ENCODE assay signal across 8 mouse cellular contexts in genomic region chr2:23155777-23156607, GRCm38 (mm10). TPM values are rescaled to one million over a fixed set of nuclear protein-coding genes. Genes with fewer than 3 reads are reported as not detected.
DNase-seq lines count a peak whose midpoint lies in the region; ATAC-seq lines count a peak whose summit lies in the region.

Gene Mastl (minus strand): TSS chr2:23156024.
Gene Yme1l1 (plus strand): TSS chr2:23156369.

- H3K27me3 ChIP-seq in hindbrain, embryonic 15.5 days: no peaks in the 10 kb centered on the region

- peak within 1 kb of the TSS; percentile 75 for H3K9ac ChIP-seq in hindbrain, embryonic 15.5 days

- DNase-seq in T-cell, adult 2 months (ENCODE audit: low spot score): peak; percentile 100
- DNase-seq in cerebellum, postnatal 36 days: peak; percentile 91 to 97
- peak; percentile 97 to 99 for DNase-seq in frontal cortex, postnatal 36 days (ENCODE audit: low spot score in 2 of 2)
- DNase-seq in left cerebral cortex, adult 11 months (ENCODE audit: low spot score): peak; percentile 98
- peak; percentile 98 to 100 for DNase-seq in lung, postnatal 4 days
- DNase-seq in retina, postnatal 7 days (ENCODE audit: low read depth, low spot score): peak; percentile 94
- DNase-seq in urinary bladder, adult 2 months (ENCODE audit: low spot score): peak; percentile 87

- H3K4me3 ChIP-seq in hindbrain, embryonic 15.5 days: peak within 1 kb of the TSS; percentile 79

- ATAC-seq in hindbrain, embryonic 15.5 days (ENCODE audit: low FRiP score, low read depth): peak; percentile 98

- H3K27ac ChIP-seq in hindbrain, embryonic 15.5 days (replicated peaks): peak within 1 kb of the TSS; percentile 98

- under 1% methylated on average over 61 of the region's 61 CpGs for WGBS in hindbrain, embryonic 15.5 days

- peak within 1 kb of the TSS; percentile 86 for H3K4me2 ChIP-seq in hindbrain, embryonic 15.5 days

- H3K4me1 ChIP-seq in hindbrain, embryonic 15.5 days (replicated peaks): peaks cover 32% of the 10 kb centered on the region

- H3K9me3 ChIP-seq in hindbrain, embryonic 15.5 days: no peaks in the 10 kb centered on the region

- no peaks in the 10 kb centered on the region for H3K36me3 ChIP-seq in hindbrain, embryonic 15.5 days

RNA-seq across cellular contexts. Expression of gene Mastl, which starts in this region (rescaled TPM):
- polyA plus RNA-seq in hindbrain, embryonic 15.5 days (2015; fragmentation: Nextera tagmentation; extraction: Ambion mirVana): 2.5 TPM in 2 replicates
- 0.70 and 0.78 TPM in 2 replicates for polyA plus RNA-seq in urinary bladder, adult 2 months (2012; rRNA removed)

RNA-seq across cellular contexts. Expression of gene Yme1l1, which starts in this region (rescaled TPM):
- polyA plus RNA-seq in hindbrain, embryonic 15.5 days (2015; fragmentation: Nextera tagmentation; extraction: Ambion mirVana): 53.1 and 55.7 TPM in 2 replicates
- 34.5 and 36.6 TPM in 2 replicates for polyA plus RNA-seq in urinary bladder, adult 2 months (2012; rRNA removed)

Comparison
In these comparisons a context has a peak if more than half of its experiments do, and no peak if none do; other contexts are left out.
1. Peak in every context shown above with its lines: DNase-seq, ATAC-seq, H3K4me3 ChIP-seq and H3K27ac ChIP-seq.